Mouse (Mus musculus): ENCODE results near the gene Uba52. TPM values are rescaled to one million over a fixed set of nuclear protein-coding genes. Genes with fewer than 3 reads are reported as not detected.

Uba52 gene
- polyA plus RNA-seq, 1 experiment from 2014 or later = 684 TPM

DNA sequence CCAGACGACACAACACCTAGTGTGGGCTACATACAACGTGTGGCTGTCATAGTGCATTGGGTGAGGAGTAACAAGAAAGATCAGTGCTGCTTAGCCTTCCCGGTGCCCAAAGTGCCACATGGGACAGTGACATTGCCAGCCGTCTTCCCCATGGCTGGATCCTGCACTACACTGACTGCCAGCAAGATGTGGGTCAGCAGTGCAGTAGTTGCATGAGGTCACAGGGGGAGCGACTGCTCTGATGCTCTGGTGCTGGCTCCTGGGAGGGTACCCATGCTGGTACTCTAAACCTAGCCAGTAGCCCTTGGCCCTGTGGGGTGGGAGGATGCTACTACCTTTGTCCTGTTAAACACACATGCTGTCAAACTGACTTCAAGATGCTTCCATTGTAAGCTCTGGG is 50.4 kb downstream of the Uba52 start:
- DNase-seq = no peak
- ATAC-seq = no peak
- H3K4me1 ChIP-seq (ENCODE audit: insufficient read depth) = no peaks in the 10 kb centered on the region
- H3K27ac ChIP-seq (ENCODE audit: low read depth) = no peak overlapping the region
- H3K9ac ChIP-seq (replicated peaks) = no peak overlapping the region
- 82% methylated on average over 5 of the region's 5 CpGs for whole genome bisulfite sequencing (ENCODE audit: insufficient replicate concordance)
- no peaks in the 10 kb centered on the region for H3K27me3 ChIP-seq (ENCODE audit: insufficient read depth, low read length)
- H3K9me3 ChIP-seq (ENCODE audit: low read length) = no peaks in the 10 kb centered on the region
- no peak overlapping the region for H3K4me3 ChIP-seq (ENCODE audit: low read depth, low read length)
- H3K4me2 ChIP-seq (ENCODE audit: low read depth, low read length) = no peak overlapping the region
- no peak for TF ChIP-seq EP300 (IDR thresholded peaks at IDR 0.05; ENCODE audit: low read depth)
- no peak for TF ChIP-seq CTCF (IDR thresholded peaks at IDR 0.05; ENCODE audit: low read depth)
- H3K36me3 ChIP-seq (replicated peaks; ENCODE audit: insufficient read depth, low read length) = no peaks in the 10 kb centered on the region

- no peak for ATAC-seq
- TF ChIP-seq CTCF (IDR thresholded peaks at IDR 0.05; ENCODE audit: low read depth) (no peak), EP300 (IDR thresholded peaks at IDR 0.05; ENCODE audit: low read depth) (no peak)
- Histone ChIP-seq H3K9ac (replicated peaks) (no peak overlapping the region), H3K4me3 (ENCODE audit: low read depth, low read length) (no peak overlapping the region), H3K4me2 (ENCODE audit: low read depth, low read length) (no peak overlapping the region), H3K27me3 (ENCODE audit: insufficient read depth, low read length) (no peaks in the 10 kb centered on the region), H3K4me1 (ENCODE audit: insufficient read depth) (no peaks in the 10 kb centered on the region), H3K9me3 (ENCODE audit: low read length) (no peaks in the 10 kb centered on the region), H3K36me3 (replicated peaks; ENCODE audit: insufficient read depth, low read length) (no peaks in the 10 kb centered on the region), H3K27ac (ENCODE audit: low read depth) (no peak overlapping the region)
- no peak for DNase-seq
- 94% methylated on average over 2 of the region's 2 CpGs for WGBS (ENCODE audit: insufficient replicate concordance)
These were observed 51.0 kb downstream of the Uba52 start for GRCm38 (mm10) chr8:70459636-70460035.

DNA sequence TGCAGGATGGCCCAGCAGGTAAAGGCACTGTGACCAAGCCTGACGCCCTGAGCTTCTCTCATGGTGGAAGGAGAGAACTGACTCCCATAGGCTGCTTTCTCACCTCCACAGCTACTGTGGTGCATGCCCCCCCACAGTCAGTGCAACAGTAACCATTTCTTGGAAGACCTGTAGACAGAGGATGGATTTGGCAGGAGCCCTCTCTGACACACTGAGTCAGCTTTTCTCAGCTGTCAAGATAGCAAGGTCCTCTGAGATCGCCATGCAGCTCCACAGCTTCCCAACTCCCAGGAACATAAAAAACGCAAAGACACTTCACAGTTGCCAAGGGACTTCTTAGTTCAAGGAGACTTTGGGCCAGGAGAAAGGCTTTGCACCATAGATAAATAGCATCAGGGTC is 52.1 kb downstream of the Uba52 start:
- H3K36me3 ChIP-seq (replicated peaks; ENCODE audit: insufficient read depth, low read length) = no peaks in the 10 kb centered on the region
- H3K27ac ChIP-seq (ENCODE audit: low read depth) = no peak overlapping the region
- H3K4me3 ChIP-seq (ENCODE audit: low read depth, low read length) = no peak overlapping the region
- no peak overlapping the region for H3K9ac ChIP-seq (replicated peaks)
- DNase-seq (no peak), ATAC-seq (no peak)
- H3K4me2 ChIP-seq (ENCODE audit: low read depth, low read length) = no peak overlapping the region
- 80% methylated on average over 3 of the region's 3 CpGs for WGBS (ENCODE audit: insufficient replicate concordance)
- H3K27me3 ChIP-seq (ENCODE audit: insufficient read depth, low read length) = no peaks in the 10 kb centered on the region
- H3K9me3 ChIP-seq (ENCODE audit: low read length) = no peaks in the 10 kb centered on the region
- H3K4me1 ChIP-seq (ENCODE audit: insufficient read depth) = no peaks in the 10 kb centered on the region
- no peak for TF ChIP-seq EP300 (IDR thresholded peaks at IDR 0.05; ENCODE audit: low read depth)

Other genes starting within 250 kb of the Uba52 start
- 4.3 and 5.6 TPM in 2 replicates for gene Homer3, start 228.0 kb downstream of the Uba52 start, polyA plus RNA-seq (2015; fragmentation: Nextera tagmentation; extraction: Ambion mirVana)
- gene Ddx49, start 208.3 kb downstream of the Uba52 start, polyA plus RNA-seq (2015; fragmentation: Nextera tagmentation; extraction: Ambion mirVana) = 15.2 and 16.3 TPM in 2 replicates
- 162 and 171 TPM in 2 replicates for gene Cope, start 208.3 kb downstream of the Uba52 start, polyA plus RNA-seq (2015; fragmentation: Nextera tagmentation; extraction: Ambion mirVana)
- 0.12 TPM in 1 of 2 replicates, not detected in the other for gene Cers1, start 195.0 kb downstream of the Uba52 start, polyA plus RNA-seq (2015; fragmentation: Nextera tagmentation; extraction: Ambion mirVana)
- gene Gdf1, start 181.0 kb downstream of the Uba52 start, polyA plus RNA-seq (2015; fragmentation: Nextera tagmentation; extraction: Ambion mirVana) = 0.16 TPM in 1 of 2 replicates, not detected in the other
- 6.7 and 7.1 TPM in 2 replicates for gene Upf1, start 157.5 kb downstream of the Uba52 start, polyA plus RNA-seq (2015; fragmentation: Nextera tagmentation; extraction: Ambion mirVana)
- 3.0 and 4.0 TPM in 2 replicates for gene Comp, start 137.2 kb downstream of the Uba52 start, polyA plus RNA-seq (2015; fragmentation: Nextera tagmentation; extraction: Ambion mirVana)
- 2.6 and 2.7 TPM in 2 replicates for gene Crtc1, start 71.2 kb downstream of the Uba52 start, polyA plus RNA-seq (2015; fragmentation: Nextera tagmentation; extraction: Ambion mirVana)
- 4.2 and 5.4 TPM in 2 replicates for gene Klhl26, start 33.8 kb downstream of the Uba52 start, polyA plus RNA-seq (2015; fragmentation: Nextera tagmentation; extraction: Ambion mirVana)
- not detected in 2 replicates for gene Tmem59l, start 23.4 kb downstream of the Uba52 start, polyA plus RNA-seq (2015; fragmentation: Nextera tagmentation; extraction: Ambion mirVana)
- 0.07 and 0.38 TPM in 2 replicates for gene Crlf1, start 17.6 kb downstream of the Uba52 start, polyA plus RNA-seq (2015; fragmentation: Nextera tagmentation; extraction: Ambion mirVana)
- 49.3 and 52.3 TPM in 2 replicates for gene Rex1bd, start 4.0 kb downstream of the Uba52 start, polyA plus RNA-seq (2015; fragmentation: Nextera tagmentation; extraction: Ambion mirVana)
- gene Fkbp8, start 16.9 kb upstream of the Uba52 start, polyA plus RNA-seq (2015; fragmentation: Nextera tagmentation; extraction: Ambion mirVana) = 141 TPM in 2 replicates
- gene Kxd1, start 17.2 kb upstream of the Uba52 start, polyA plus RNA-seq (2015; fragmentation: Nextera tagmentation; extraction: Ambion mirVana) = 43.1 and 43.3 TPM in 2 replicates
- 9.5 and 9.7 TPM in 2 replicates for gene Ell, start 28.7 kb upstream of the Uba52 start, polyA plus RNA-seq (2015; fragmentation: Nextera tagmentation; extraction: Ambion mirVana)
- 18.8 and 21.6 TPM in 2 replicates for gene Isyna1, start 83.6 kb upstream of the Uba52 start, polyA plus RNA-seq (2015; fragmentation: Nextera tagmentation; extraction: Ambion mirVana)
- gene Ssbp4, start 98.1 kb upstream of the Uba52 start, polyA plus RNA-seq (2015; fragmentation: Nextera tagmentation; extraction: Ambion mirVana) = 32.5 and 35.4 TPM in 2 replicates
- gene Lrrc25, start 105.4 kb upstream of the Uba52 start, polyA plus RNA-seq (2015; fragmentation: Nextera tagmentation; extraction: Ambion mirVana) = 9.8 and 10.4 TPM in 2 replicates
- gene Gdf15, start 121.7 kb upstream of the Uba52 start, polyA plus RNA-seq (2015; fragmentation: Nextera tagmentation; extraction: Ambion mirVana) = 2.1 and 2.3 TPM in 2 replicates
- 31.0 and 32.2 TPM in 2 replicates for gene Pgpep1, start 149.6 kb upstream of the Uba52 start, polyA plus RNA-seq (2015; fragmentation: Nextera tagmentation; extraction: Ambion mirVana)
- 98.5 and 103 TPM in 2 replicates for gene Lsm4, start 162.4 kb upstream of the Uba52 start, polyA plus RNA-seq (2015; fragmentation: Nextera tagmentation; extraction: Ambion mirVana)
- 19.6 and 38.4 TPM in 2 replicates for gene Jund, start 188.1 kb upstream of the Uba52 start, polyA plus RNA-seq (2015; fragmentation: Nextera tagmentation; extraction: Ambion mirVana)
- gene Iqcn, start 192.7 kb upstream of the Uba52 start, polyA plus RNA-seq (2015; fragmentation: Nextera tagmentation; extraction: Ambion mirVana) = 0.02 TPM in 1 of 2 replicates, not detected in the other
- 0.22 and 0.25 TPM in 2 replicates for gene Gm3336, start 207.7 kb upstream of the Uba52 start, polyA plus RNA-seq (2015; fragmentation: Nextera tagmentation; extraction: Ambion mirVana)
- 1.6 and 1.8 TPM in 2 replicates for gene Pde4c, start 212.9 kb upstream of the Uba52 start, polyA plus RNA-seq (2015; fragmentation: Nextera tagmentation; extraction: Ambion mirVana)
- gene Rab3a, start 243.9 kb upstream of the Uba52 start, polyA plus RNA-seq (2015; fragmentation: Nextera tagmentation; extraction: Ambion mirVana) = 3.2 and 3.3 TPM in 2 replicates

Data from liver, postnatal 0 days (tissue).